10 mouse cellular contexts compared by ENCODE assay signal in the genomic region with DNA sequence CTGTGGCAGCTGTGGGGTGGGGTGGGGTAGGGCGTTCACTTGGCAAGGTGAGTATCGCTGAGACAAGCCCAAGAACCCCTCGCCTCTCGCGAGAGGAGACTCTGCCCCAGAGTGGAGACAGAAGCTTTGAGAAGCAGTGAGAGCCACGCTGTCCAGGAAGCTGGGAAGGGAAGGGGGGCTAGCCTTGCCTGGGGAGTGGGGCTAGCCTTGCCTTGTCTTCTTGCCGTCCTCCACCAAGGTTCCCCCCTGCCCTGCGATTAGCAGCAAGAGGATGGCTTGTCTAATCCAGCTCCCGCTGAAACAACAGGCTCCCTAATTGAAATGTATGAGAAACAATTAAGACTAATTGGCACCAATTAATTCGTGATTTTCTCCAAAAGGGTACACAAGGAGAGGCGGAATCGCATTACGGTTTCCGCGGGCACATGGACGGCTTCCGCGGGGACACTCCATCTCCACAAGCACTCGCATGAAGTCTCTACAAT.
DNase-seq lines count a peak whose midpoint lies in the region; ATAC-seq lines count a peak whose summit lies in the region.
"Had no signal": no experiment of that assay in that cellular context is flagged by ENCODE, and none has a peak within 500 bp of the region (broad histone marks: within the 10 kb centered on the region; RNA-seq: fewer than 3 reads in every experiment).

No protein-coding gene starts in this region.

- no peaks in the 10 kb centered on the region for H3K9me3 ChIP-seq in midbrain, embryonic 13.5 days
- H3K9me3 ChIP-seq in midbrain, embryonic 10.5 days (replicated peaks) = no peaks in the 10 kb centered on the region
- no peaks in the 10 kb centered on the region for H3K9me3 ChIP-seq in embryonic facial prominence, embryonic 11.5 days (replicated peaks; ENCODE audit: control insufficient read depth, low read length)
- H3K9me3 ChIP-seq in forebrain, embryonic 16.5 days (ENCODE audit: control insufficient read depth, low read length) = no peaks in the 10 kb centered on the region
- H3K9me3 ChIP-seq: liver, embryonic 12.5 days had no signal

- H3K27ac ChIP-seq in midbrain, embryonic 13.5 days = no peak overlapping the region
- no peak overlapping the region for H3K27ac ChIP-seq in midbrain, embryonic 10.5 days (replicated peaks)
- H3K27ac ChIP-seq in embryonic facial prominence, embryonic 11.5 days (replicated peaks; ENCODE audit: low read depth, low read length) = no peak overlapping the region
- H3K27ac ChIP-seq in forebrain, embryonic 16.5 days (ENCODE audit: low read length) = no peak overlapping the region; the same call in 1 of the 2 replicates
- H3K27ac ChIP-seq: gastrocnemius, adult 2 months; liver, embryonic 12.5 days had no signal

- no peak overlapping the region for H3K9ac ChIP-seq in midbrain, embryonic 13.5 days (replicated peaks)
- H3K9ac ChIP-seq in embryonic facial prominence, embryonic 11.5 days (replicated peaks; ENCODE audit: low read length) = no peak overlapping the region
- peak overlapping the region; percentile 27; the same call in 1 of the 2 replicates for H3K9ac ChIP-seq in forebrain, embryonic 16.5 days (replicated peaks; ENCODE audit: low read depth, low read length)
- H3K9ac ChIP-seq: liver, embryonic 12.5 days had no signal

- no peaks in the 10 kb centered on the region for H3K36me3 ChIP-seq in midbrain, embryonic 13.5 days
- no peaks in the 10 kb centered on the region for H3K36me3 ChIP-seq in midbrain, embryonic 10.5 days
- no peaks in the 10 kb centered on the region for H3K36me3 ChIP-seq in embryonic facial prominence, embryonic 11.5 days (replicated peaks; ENCODE audit: control insufficient read depth, insufficient read depth, low read depth, low read length)
- no peaks in the 10 kb centered on the region for H3K36me3 ChIP-seq in forebrain, embryonic 16.5 days (ENCODE audit: control insufficient read depth, insufficient read depth)
- H3K36me3 ChIP-seq: liver, embryonic 12.5 days had no signal

- no peak overlapping the region for H3K4me3 ChIP-seq in midbrain, embryonic 13.5 days (replicated peaks)
- H3K4me3 ChIP-seq in midbrain, embryonic 10.5 days = no peak overlapping the region
- H3K4me3 ChIP-seq in embryonic facial prominence, embryonic 11.5 days (ENCODE audit: low read depth, low read length) = no peak overlapping the region
- H3K4me3 ChIP-seq in forebrain, embryonic 16.5 days (replicated peaks; ENCODE audit: low read length) = peak overlapping the region; percentile 14
- H3K4me3 ChIP-seq: gastrocnemius, adult 2 months; liver, embryonic 12.5 days had no signal

- H3K4me2 ChIP-seq in midbrain, embryonic 13.5 days (replicated peaks) = no peak overlapping the region
- H3K4me2 ChIP-seq in embryonic facial prominence, embryonic 11.5 days (ENCODE audit: low read depth, low read length) = no peak overlapping the region
- H3K4me2 ChIP-seq in forebrain, embryonic 16.5 days (ENCODE audit: low read length) = peak overlapping the region; percentile 49
- H3K4me2 ChIP-seq: liver, embryonic 12.5 days had no signal

- whole genome bisulfite sequencing in midbrain, embryonic 13.5 days = 51% methylated on average over 19 of the region's 19 CpGs
- 62% methylated on average over 19 of the region's 19 CpGs for WGBS in midbrain, embryonic 10.5 days
- 24% methylated on average over 19 of the region's 19 CpGs for WGBS in embryonic facial prominence, embryonic 11.5 days
- 10% methylated on average over 19 of the region's 19 CpGs for WGBS in forebrain, embryonic 16.5 days

- ATAC-seq in midbrain, embryonic 13.5 days = peak; percentile 24; the same call in 1 of the 2 replicates
- ATAC-seq in embryonic facial prominence, embryonic 11.5 days (replicated peaks; ENCODE audit: insufficient number of reproducible peaks, low FRiP score, low TSS enrichment, low read depth) = 0 out of 2 replicates have a peak, but pooled peaks have one; percentile 15
- ATAC-seq in forebrain, embryonic 16.5 days = peak; percentile 84
- ATAC-seq: liver, embryonic 12.5 days had no signal

- DNase-seq in midbrain, embryonic 10.5 days (ENCODE audit: low spot score) = no peak
- DNase-seq in embryonic facial prominence, embryonic 11.5 days (ENCODE audit: low spot score) = peak; percentile 61
- peak; percentile 14 for DNase-seq in retina, postnatal 7 days (ENCODE audit: low read depth, low spot score)
- DNase-seq in spleen, postnatal 4 days (ENCODE audit: low spot score in 2 of 2) = no peak
- no peak for DNase-seq in kidney, postnatal 14 days
- DNase-seq: gastrocnemius, adult 2 months; layer of hippocampus, adult 9-11 months had no signal

- H3K27me3 ChIP-seq in midbrain, embryonic 13.5 days = peaks cover 31% of the 10 kb centered on the region
- peaks cover 84% of the 10 kb centered on the region for H3K27me3 ChIP-seq in midbrain, embryonic 10.5 days (ENCODE audit: low read depth, poor library complexity, severe bottlenecking)
- H3K27me3 ChIP-seq in embryonic facial prominence, embryonic 11.5 days (ENCODE audit: control insufficient read depth, insufficient read depth, low read length) = no peaks in the 10 kb centered on the region; the same call in 1 of the 2 replicates
- H3K27me3 ChIP-seq in forebrain, embryonic 16.5 days (replicated peaks; ENCODE audit: control insufficient read depth, insufficient read depth, low read length) = 0 out of 2 replicates have a peak, but pooled peaks cover 2% of the 10 kb centered on the region

- peaks cover 23% of the 10 kb centered on the region for H3K4me1 ChIP-seq in midbrain, embryonic 13.5 days (replicated peaks)
- H3K4me1 ChIP-seq in midbrain, embryonic 10.5 days = peaks cover 57% of the 10 kb centered on the region
- H3K4me1 ChIP-seq in embryonic facial prominence, embryonic 11.5 days (ENCODE audit: control insufficient read depth, insufficient read depth, low read length) = peaks cover 22% of the 10 kb centered on the region
- H3K4me1 ChIP-seq in forebrain, embryonic 16.5 days (replicated peaks; ENCODE audit: control insufficient read depth, insufficient read depth, low read length) = peaks cover 28% of the 10 kb centered on the region

Comparison
In these comparisons a context has a peak if more than half of its experiments do, and no peak if none do; other contexts are left out.
1. ATAC-seq: peak in every context shown above with its lines; median percentile 84 in forebrain, embryonic 16.5 days; 24 in midbrain, embryonic 13.5 days; 15 in embryonic facial prominence, embryonic 11.5 days.
2. DNase-seq: peak in embryonic facial prominence, embryonic 11.5 days (single experiment) and retina, postnatal 7 days (single experiment); none in midbrain, embryonic 10.5 days (single experiment), spleen, postnatal 4 days (0 of 2) and kidney, postnatal 14 days (single experiment).